Mouse (Mus musculus) MEL (cell line): ENCODE data around the gene Evc. TPM values are rescaled to one million over a fixed set of nuclear protein-coding genes. Genes with fewer than 3 reads are reported as not detected.

ENCODE experiments used
- DNase-seq: peaks from one replicate; pipeline ENCODE4 v3.0.0; 2011; ENCODE audit warnings: low read depth, low spot score
- H3K27ac ChIP-seq: 2 replicates; pipeline ENCODE4 v1.5.1; 2012; ENCODE audit warnings: low read depth, mild to moderate bottlenecking, control low read depth, low read length, moderate library complexity; ENCODE audit not compliant: control insufficient read depth
- H3K27me3 ChIP-seq, 2 experiments: fragments of 150-350 bp in 1 of 2; sonication (generic) in 1 of 2; 2 replicates each; pipeline ENCODE4 v1.6.1; 2012; ENCODE audit warnings: low read length in 2 of 2, mild to moderate bottlenecking in 2 of 2, improper control_type of control experiment in 1 of 2, moderate library complexity in 1 of 2; ENCODE audit not compliant: insufficient read depth in 2 of 2, control insufficient read depth in 1 of 2
- H3K36me3 ChIP-seq, 2 experiments: 2 replicates each; pipeline ENCODE4 v1.6.1; 2012 to 2014; ENCODE audit warnings: low read length in 2 of 2, improper control_type of control experiment in 1 of 2, inconsistent platforms in 1 of 2, mild to moderate bottlenecking in 1 of 2; ENCODE audit not compliant: insufficient read depth in 2 of 2, control insufficient read depth in 1 of 2
- H3K4me1 ChIP-seq, 2 experiments: fragments of 150-350 bp in 1 of 2; sonication (generic) in 1 of 2; 2 replicates each; pipeline ENCODE4 v1.6.1; 2012; ENCODE audit warnings: low read length in 2 of 2, improper control_type of control experiment in 1 of 2, mild to moderate bottlenecking in 1 of 2; ENCODE audit not compliant: insufficient read depth in 2 of 2, control insufficient read depth in 1 of 2
- H3K4me3 ChIP-seq, 2 experiments: fragments of 150-350 bp in 1 of 2; sonication (generic) in 1 of 2; 2 replicates each; pipeline ENCODE4 v1.5.1; 2012; ENCODE audit warnings: low read depth in 2 of 2, low read length in 2 of 2, mild to moderate bottlenecking in 2 of 2, moderate library complexity in 2 of 2, control low read depth in 1 of 2, improper control_type of control experiment in 1 of 2; ENCODE audit not compliant: control insufficient read depth in 1 of 2, insufficient read depth in 1 of 2
- H3K79me2 ChIP-seq: 2 replicates; pipeline ENCODE4 v1.6.1; 2012; ENCODE audit warnings: mild to moderate bottlenecking, low read length, moderate library complexity; ENCODE audit not compliant: control insufficient read depth, poor library complexity, insufficient read depth
- H3K9ac ChIP-seq: 2 replicates; pipeline ENCODE4 v1.6.1; 2012; ENCODE audit warnings: low read depth, mild to moderate bottlenecking, control low read depth, low read length, moderate library complexity; ENCODE audit not compliant: control insufficient read depth, poor library complexity, severe bottlenecking
- H3K9me3 ChIP-seq: fragments of 150-350 bp; sonication (generic); replicated peaks from 2 replicates; pipeline ENCODE4 v1.6.1; 2012; ENCODE audit warnings: mild to moderate bottlenecking, low read length, improper control_type of control experiment, moderate library complexity; ENCODE audit not compliant: insufficient read depth
- CHD1 ChIP-seq: IDR thresholded peaks from 2 replicates; pipeline ENCODE4 v1.6.1; 2012; ENCODE audit warnings: low read depth, mild to moderate bottlenecking, inconsistent platforms, low read length, improper control_type of control experiment
- CHD2 ChIP-seq: IDR thresholded peaks from 2 replicates; pipeline ENCODE4 v1.6.1; 2011; ENCODE audit warnings: low read length, improper control_type of control experiment
- ETS1 ChIP-seq: IDR thresholded peaks from 2 replicates; pipeline ENCODE4 v1.6.1; 2012; ENCODE audit warnings: low read depth, mild to moderate bottlenecking, inconsistent platforms, low read length, improper control_type of control experiment, moderate library complexity
- GATA1 ChIP-seq: IDR thresholded peaks from 2 replicates; pipeline ENCODE4 v1.6.1; 2011; ENCODE audit warnings: low read depth, low read length, improper control_type of control experiment
- KAT2A ChIP-seq: conservative IDR thresholded peaks from 2 replicates; pipeline ENCODE4 v1.6.1; 2012; ENCODE audit warnings: low read depth, low read length, improper control_type of control experiment, inconsistent platforms
- MAFK ChIP-seq: IDR thresholded peaks from 2 replicates; pipeline ENCODE4 v1.6.1; 2011; ENCODE audit warnings: low read depth, mild to moderate bottlenecking, low read length, improper control_type of control experiment, borderline replicate concordance
- MAX ChIP-seq: IDR thresholded peaks from 2 replicates; pipeline ENCODE4 v1.6.1; 2011; ENCODE audit warnings: low read length, improper control_type of control experiment
- MAZ ChIP-seq: IDR thresholded peaks from 2 replicates; pipeline ENCODE4 v1.6.1; 2012; ENCODE audit warnings: low read depth, mild to moderate bottlenecking, inconsistent platforms, low read length, improper control_type of control experiment
- MEF2A ChIP-seq: IDR thresholded peaks from 2 replicates; pipeline ENCODE4 v1.6.1; 2014; ENCODE audit warnings: low read depth, mild to moderate bottlenecking, inconsistent platforms, low read length, improper control_type of control experiment; ENCODE audit not compliant: poor library complexity, insufficient replicate concordance, severe bottlenecking; ENCODE audit errors: extremely low read depth
- MXI1 ChIP-seq: IDR thresholded peaks from 2 replicates; pipeline ENCODE4 v1.6.1; 2011; ENCODE audit warnings: mild to moderate bottlenecking, low read depth, low read length, improper control_type of control experiment
- NELFE ChIP-seq: IDR thresholded peaks from 2 replicates; pipeline ENCODE4 v1.6.1; 2011; ENCODE audit warnings: low read depth, low read length, improper control_type of control experiment
- POLR2AphosphoS2 ChIP-seq: IDR thresholded peaks from 2 replicates; pipeline ENCODE4 v1.6.1; 2011; ENCODE audit warnings: low read length, improper control_type of control experiment
- POLR2AphosphoS5 ChIP-seq: IDR thresholded peaks from 2 replicates; pipeline ENCODE4 v1.6.1; 2012; ENCODE audit warnings: low read depth, borderline replicate concordance, mild to moderate bottlenecking, inconsistent platforms, low read length, moderate library complexity, mixed read lengths
- RAD21 ChIP-seq: IDR thresholded peaks from 2 replicates; pipeline ENCODE4 v1.6.1; 2011; ENCODE audit warnings: mild to moderate bottlenecking, low read depth, low read length, improper control_type of control experiment
- SIN3A ChIP-seq: IDR thresholded peaks from 2 replicates; pipeline ENCODE4 v1.6.1; 2012; ENCODE audit warnings: low read length, improper control_type of control experiment, inconsistent platforms
- SMC3 ChIP-seq: IDR thresholded peaks from 2 replicates; pipeline ENCODE4 v1.6.1; 2011; ENCODE audit warnings: low read depth, low read length, improper control_type of control experiment
- TAL1 ChIP-seq: IDR thresholded peaks from 2 replicates; pipeline ENCODE4 v1.6.1; 2012; ENCODE audit warnings: mild to moderate bottlenecking, inconsistent platforms, low read length, moderate library complexity, mixed read lengths
- USF2 ChIP-seq, 2 experiments: IDR thresholded peaks; 2 replicates each; pipeline ENCODE4 v1.6.1; 2011 to 2012; ENCODE audit warnings: improper control_type of control experiment in 2 of 2, low read length in 2 of 2, borderline replicate concordance in 1 of 2, inconsistent platforms in 1 of 2, low read depth in 1 of 2, mild to moderate bottlenecking in 1 of 2; ENCODE audit not compliant: insufficient read depth in 1 of 2
- ZKSCAN1 ChIP-seq: IDR thresholded peaks from 2 replicates; pipeline ENCODE4 v1.6.1; 2012; ENCODE audit warnings: low read depth, mild to moderate bottlenecking, inconsistent platforms, low read length, improper control_type of control experiment, moderate library complexity
- ZMIZ1 ChIP-seq: IDR thresholded peaks from 2 replicates; pipeline ENCODE4 v1.6.1; 2012; ENCODE audit warnings: low read depth, mild to moderate bottlenecking, inconsistent platforms, low read length, improper control_type of control experiment, moderate library complexity
- polyA plus RNA-seq, 2 experiments: library from polyadenylated mRNA; stranded (reverse) in 1 of 2; unstranded in 1 of 2; fragments of >175 nt in 1 of 2; fragments of >200 nt in 1 of 2; gene quantifications; 2 replicates each; pipeline versions ENCODE4 v1.2.1 to v1.2.4; 2012; ENCODE audit warnings: low replicate concordance in 2 of 2, low read depth in 1 of 2; ENCODE audit not compliant: insufficient read length in 2 of 2, insufficient read depth in 1 of 2, missing spikeins in 1 of 2
- total RNA-seq: library from RNA; depleted of rRNA; stranded (reverse); fragments of 300-350 nt; gene quantifications from 2 replicates; pipeline ENCODE4 v1.2.3, GENCODE M21; 2012

Gene Evc
- total and polyA plus RNA-seq, 3 experiments = not detected

GRCm38 (mm10) chr5:37242360-37243168, 94.1 kb downstream of the Evc start:
- H3K9me3 ChIP-seq = no peaks in the 10 kb centered on the region
- no peak overlapping the region for H3K27ac ChIP-seq
- H3K36me3 ChIP-seq = no peaks in the 10 kb centered on the region
- H3K9ac ChIP-seq = no peak overlapping the region
- H3K4me1 ChIP-seq = no peaks in the 10 kb centered on the region
- TF ChIP-seq MEF2A (no peak), CHD1 (no peak), POLR2AphosphoS5 (no peak)
- H3K27me3 ChIP-seq = no peaks in the 10 kb centered on the region
- H3K4me3 ChIP-seq = no peak overlapping the region
- no peak for DNase-seq
- no peaks in the 10 kb centered on the region for H3K79me2 ChIP-seq

GRCm38 (mm10) chr5:37241651-37242151, 95.0 kb downstream of the Evc start, which contains the start of gene Crmp1:
Gene Crmp1, plus strand, starts transcription at chr5:37241940.
- TF ChIP-seq POLR2AphosphoS5 (no peak), ZMIZ1 (no peak), USF2 (IDR thresholded peaks at IDR 0.05; ENCODE audit: borderline replicate concordance in 1 of 2, insufficient read depth in 1 of 2, low read depth in 1 of 2, low read length in 2 of 2) (no peak), RAD21 (no peak), GATA1 (no peak), MAZ (no peak), ETS1 (no peak), SIN3A (no peak), CHD1 (no peak), POLR2AphosphoS2 (no peak), MXI1 (no peak), ZKSCAN1 (no peak), SMC3 (no peak), MAFK (no peak), TAL1 (no peak), CHD2 (no peak), KAT2A (no peak), NELFE (no peak), MAX (no peak)
- TF ChIP-seq, all 39 proteins: peak for 0
- Histone ChIP-seq H3K27me3 (no peaks in the 10 kb centered on the region), H3K36me3 (no peaks in the 10 kb centered on the region), H3K4me1 (no peaks in the 10 kb centered on the region), H3K4me3 (no peak within 1 kb of the TSS), H3K27ac (no peak within 1 kb of the TSS), H3K79me2 (no peaks in the 10 kb centered on the region), H3K9me3 (no peaks in the 10 kb centered on the region), H3K9ac (no peak within 1 kb of the TSS)
- no peak for DNase-seq
